Mouse (Mus musculus) small intestine, adult 2 months (tissue): ENCODE data around the gene Atf1.

Source experiments
- CTCF ChIP-seq: fragments of 200-500 bp; IDR thresholded peaks from 2 replicates; pipeline ENCODE4 v1.5.1; 2012; ENCODE audit warnings: low read depth, mild to moderate bottlenecking, control low read depth, inconsistent platforms, low read length, moderate library complexity, mixed read lengths; ENCODE audit not compliant: insufficient replicate concordance, insufficient read length; ENCODE audit errors: extremely low read depth
- POLR2A ChIP-seq: fragments of 200-500 bp; IDR thresholded peaks from 2 replicates; pipeline ENCODE4 v1.6.1; 2012; ENCODE audit warnings: low read depth, mild to moderate bottlenecking, control low read depth, inconsistent platforms, low read length, moderate library complexity

DNA sequence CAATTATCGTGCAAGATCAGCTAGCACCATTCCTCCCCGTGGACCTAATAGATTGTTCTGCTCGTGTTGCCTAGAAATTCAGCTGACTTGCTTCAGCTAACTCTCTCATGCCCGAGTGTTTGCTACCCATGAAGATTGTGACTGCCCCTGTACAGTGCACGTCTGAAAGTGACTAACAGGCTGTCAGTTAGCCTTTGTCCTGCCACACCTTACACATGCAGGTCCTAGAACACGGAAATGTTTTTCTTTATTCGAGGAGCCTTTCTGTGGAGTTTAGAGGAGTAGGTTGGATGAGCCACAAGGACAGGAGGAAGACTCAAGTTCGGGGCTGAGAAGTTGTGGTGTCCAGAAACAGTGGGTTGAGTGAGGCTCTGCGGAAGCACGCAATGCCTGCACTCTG, 44.1 kb upstream of the Atf1 start:
- TF ChIP-seq CTCF (no peak), POLR2A (no peak)
